Mouse (Mus musculus) hindbrain, embryonic 15.5 days (tissue): ENCODE measurements around the gene Prpf19. TPM values are rescaled to one million over a fixed set of nuclear protein-coding genes. Genes with fewer than 3 reads are reported as not detected.

Experiments
- ATAC-seq: fragments of 200-750 bp; cut with Nextera tagmentation; 2 replicates; pipeline ENCODE4 v1.8.0; 2017; ENCODE audit warnings: low read depth, moderate number of reproducible peaks, moderate TSS enrichment; ENCODE audit not compliant: low FRiP score
- H3K27ac ChIP-seq: fragments of 300-500 bp; sonication (generic); replicated peaks from 2 replicates; pipeline ENCODE4 v1.5.1; 2015; ENCODE audit warnings: mild to moderate bottlenecking, inconsistent platforms
- H3K27me3 ChIP-seq: fragments of 300-500 bp; sonication (generic); 2 replicates; pipeline ENCODE4 v1.6.1; 2015; ENCODE audit warnings: control low read depth, inconsistent platforms
- H3K36me3 ChIP-seq: fragments of 300-500 bp; sonication (generic); 2 replicates; pipeline ENCODE4 v1.6.1; 2015; ENCODE audit warnings: control low read depth, inconsistent platforms
- H3K4me1 ChIP-seq: fragments of 300-500 bp; sonication (generic); replicated peaks from 2 replicates; pipeline ENCODE4 v1.6.1; 2015; ENCODE audit warnings: control low read depth, inconsistent platforms
- H3K4me2 ChIP-seq: fragments of 300-500 bp; sonication (generic); 2 replicates; pipeline ENCODE4 v1.6.1; 2015; ENCODE audit warnings: moderate library complexity, mild to moderate bottlenecking, inconsistent platforms
- H3K4me3 ChIP-seq: fragments of 300-500 bp; sonication (generic); 2 replicates; pipeline ENCODE4 v1.5.1; 2015; ENCODE audit warnings: mild to moderate bottlenecking, inconsistent platforms
- H3K9ac ChIP-seq: fragments of 300-500 bp; sonication (generic); 2 replicates; pipeline ENCODE4 v1.6.1; 2015; ENCODE audit warnings: inconsistent platforms
- H3K9me3 ChIP-seq: fragments of 300-500 bp; sonication (generic); 2 replicates; pipeline ENCODE4 v1.6.1; 2016; ENCODE audit warnings: control low read depth, inconsistent platforms
- WGBS: fragments of 180-500 bp; shearing (Covaris S2); methylation state at CpG from one replicate; pipeline ENCODE4 v1.1.7; 2015; 5-methylcytosine and 5-hydroxymethylcytosine counted together
- polyA plus RNA-seq: library from polyadenylated mRNA; unstranded; fragments of >200 nt; fragmentation: Nextera tagmentation; extraction: Ambion mirVana; gene quantifications from 2 replicates; pipeline ENCODE4 v1.2.1, GENCODE M21; 2015

Gene Prpf19
- polyA plus RNA-seq, 1 experiment from 2014 or later = 43.3 TPM

DNA sequence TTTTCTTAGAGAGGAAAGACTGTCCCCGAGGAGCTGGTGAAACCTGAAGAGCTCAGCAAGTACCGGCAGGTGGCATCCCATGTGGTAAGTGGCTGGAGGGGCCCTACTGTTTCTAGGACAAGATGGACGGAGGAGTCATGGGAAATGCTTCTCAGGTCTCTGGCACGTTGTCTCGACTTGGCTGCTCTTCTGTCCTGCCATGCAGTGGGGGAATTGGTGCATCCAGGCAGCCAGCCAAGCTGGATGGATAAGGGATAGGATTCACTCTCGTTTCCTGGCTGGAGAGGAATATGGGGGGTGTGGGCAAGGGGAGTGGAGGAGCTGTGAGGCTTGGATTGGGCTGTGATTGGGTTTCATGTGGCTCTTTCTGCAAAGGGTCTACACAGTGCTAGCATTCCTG lies 5.3 kb downstream of the Prpf19 start:
- no peak for ATAC-seq
- no peaks in the 10 kb centered on the region for H3K27me3 ChIP-seq
- 77% methylated on average over 6 of the region's 6 CpGs for WGBS
- no peak overlapping the region for H3K4me3 ChIP-seq
- H3K27ac ChIP-seq = no peak overlapping the region
- H3K4me1 ChIP-seq = peaks cover 19% of the 10 kb centered on the region
- H3K9ac ChIP-seq = no peak overlapping the region
- no peak overlapping the region for H3K4me2 ChIP-seq
- H3K9me3 ChIP-seq = no peaks in the 10 kb centered on the region
- H3K36me3 ChIP-seq = peaks cover 77% of the 10 kb centered on the region

DNA sequence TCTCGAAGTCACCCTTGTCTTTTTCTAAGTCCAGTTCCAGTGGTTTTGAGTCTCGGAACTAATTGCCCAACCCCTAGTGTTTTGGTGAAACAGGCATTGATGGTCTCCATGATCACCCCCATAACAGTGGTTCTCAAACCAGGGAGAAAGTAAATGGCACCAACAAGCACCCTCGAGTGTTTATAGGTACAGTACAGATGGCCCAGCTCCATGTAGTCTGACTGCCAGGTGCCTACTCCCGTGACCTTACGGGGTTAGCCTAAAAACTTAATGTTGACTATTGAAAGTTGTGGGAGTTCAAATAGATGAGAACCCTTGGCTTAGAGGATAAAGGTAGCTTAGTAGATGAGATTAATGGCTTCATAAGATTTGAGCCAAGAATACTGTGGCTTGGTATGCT lies 6.0 kb downstream of the Prpf19 start:
- Histone ChIP-seq H3K9me3 (no peaks in the 10 kb centered on the region), H3K9ac (no peak overlapping the region), H3K4me1 (peaks cover 16% of the 10 kb centered on the region), H3K27ac (no peak overlapping the region), H3K4me3 (no peak overlapping the region), H3K36me3 (peaks cover 83% of the 10 kb centered on the region), H3K4me2 (no peak overlapping the region), H3K27me3 (no peaks in the 10 kb centered on the region)
- no peak for ATAC-seq
- 95% methylated on average over 5 of the region's 5 CpGs for WGBS

DNA sequence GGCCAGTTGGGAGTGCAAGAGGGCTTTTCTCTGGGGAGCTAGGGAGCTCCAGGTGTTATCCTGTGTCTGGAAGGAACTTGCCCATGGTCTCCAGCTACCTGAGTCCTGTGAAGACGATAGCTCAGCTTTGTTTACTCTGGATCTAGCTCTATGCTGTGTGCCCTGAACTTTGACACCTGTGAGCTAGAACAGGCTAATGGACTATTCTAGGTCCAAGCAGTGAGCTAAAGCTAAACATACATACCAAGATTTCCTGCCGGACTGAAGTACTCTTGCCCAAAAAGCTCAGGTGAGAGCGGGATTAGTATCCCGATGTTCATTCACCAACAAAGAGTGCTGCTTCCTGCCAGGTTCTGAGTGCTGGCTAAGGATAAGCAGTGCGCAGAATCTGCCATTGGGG lies 9.5 kb downstream of the Prpf19 start:
- Histone ChIP-seq H3K9me3 (no peaks in the 10 kb centered on the region), H3K4me1 (no peaks in the 10 kb centered on the region), H3K9ac (no peak overlapping the region), H3K27ac (no peak overlapping the region), H3K36me3 (peaks cover 65% of the 10 kb centered on the region), H3K4me3 (no peak overlapping the region), H3K4me2 (no peak overlapping the region), H3K27me3 (no peaks in the 10 kb centered on the region)
- WGBS = 96% methylated on average over 5 of the region's 5 CpGs
- ATAC-seq = no peak

DNA sequence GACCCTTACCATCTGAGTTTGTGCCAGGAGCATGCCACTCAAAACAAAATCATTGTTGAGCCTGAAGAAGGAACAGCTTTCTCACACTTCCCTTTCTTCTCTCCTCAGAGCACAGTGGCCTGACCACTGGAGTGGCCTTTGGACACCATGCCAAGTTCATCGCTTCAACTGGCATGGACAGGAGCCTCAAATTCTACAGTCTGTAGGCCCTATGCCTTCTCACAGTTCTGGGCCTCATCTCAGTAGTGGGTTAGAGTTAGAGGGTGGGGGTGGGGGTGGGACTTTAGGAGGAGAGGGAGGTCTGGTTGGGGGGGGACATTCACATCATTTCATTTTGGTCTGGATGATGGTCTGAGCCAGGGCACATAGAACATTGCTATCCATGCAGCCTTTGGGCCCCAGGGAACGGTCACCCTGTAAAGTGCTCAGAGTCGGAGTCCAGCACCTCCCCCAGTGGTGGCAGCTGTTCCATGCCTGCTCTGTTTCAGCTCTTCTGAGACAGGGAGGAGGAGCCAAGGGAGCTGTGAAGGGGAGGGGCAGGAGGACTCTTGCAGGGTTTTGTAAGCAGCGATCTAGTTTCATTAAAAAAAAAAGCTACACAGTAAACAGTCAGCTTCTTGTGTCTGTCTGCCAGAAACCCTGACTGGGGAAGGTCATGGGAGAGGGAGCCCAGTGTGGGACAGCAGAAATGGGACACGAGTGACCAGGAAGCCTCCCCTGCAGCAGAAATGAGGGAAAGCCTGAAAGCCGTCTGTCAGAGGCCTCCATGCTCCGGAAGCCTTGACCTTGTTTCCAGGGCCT lies 10.1 kb downstream of the Prpf19 start:
- Histone ChIP-seq H3K4me3 (no peak overlapping the region), H3K9me3 (no peaks in the 10 kb centered on the region), H3K36me3 (peaks cover 59% of the 10 kb centered on the region), H3K9ac (no peak overlapping the region), H3K27me3 (no peaks in the 10 kb centered on the region), H3K27ac (peak overlapping the region; percentile 48; the same call in 1 of the 2 replicates), H3K4me2 (no peak overlapping the region), H3K4me1 (no peaks in the 10 kb centered on the region)
- 0 out of 2 replicates have a peak, but pooled peaks have one; percentile 55 for ATAC-seq
- 65% methylated on average over 7 of the region's 7 CpGs for WGBS

DNA sequence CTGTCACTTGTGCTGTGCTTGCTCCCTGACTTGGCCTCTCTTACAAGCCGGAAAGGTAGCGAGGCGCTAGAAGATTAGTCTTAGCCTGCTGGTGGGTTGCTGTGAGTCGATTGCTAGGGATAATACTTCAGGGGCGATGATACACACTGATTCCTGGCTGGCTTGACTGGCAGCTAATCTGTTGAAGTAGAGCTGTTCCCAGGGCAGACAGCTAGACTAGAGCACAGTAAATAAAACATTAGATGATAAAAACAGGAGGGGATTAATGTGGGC lies 10.6 kb downstream of the Prpf19 start:
- no peak overlapping the region for H3K9ac ChIP-seq

DNA sequence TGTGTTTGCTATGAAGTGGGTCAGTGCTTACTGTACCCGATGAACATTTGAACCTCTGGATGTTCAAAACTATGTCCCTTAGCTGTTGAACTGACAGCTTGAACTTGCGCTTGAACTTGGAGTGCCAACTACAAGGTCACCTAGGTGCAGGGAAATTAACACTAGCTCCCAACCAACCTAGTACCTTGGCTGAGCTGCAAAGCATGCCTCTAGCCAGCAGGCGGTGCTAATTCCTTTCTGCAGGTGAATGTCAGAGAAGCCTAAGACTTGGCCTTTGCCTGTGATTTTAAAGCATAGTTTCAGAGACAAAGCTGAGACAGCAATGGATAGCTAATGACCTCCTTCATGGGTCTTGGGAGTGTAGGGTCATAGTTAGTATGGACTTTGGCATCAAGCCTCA lies 12.9 kb downstream of the Prpf19 start:
- H3K4me1 ChIP-seq = no peaks in the 10 kb centered on the region
- peaks cover 31% of the 10 kb centered on the region for H3K36me3 ChIP-seq
- H3K27ac ChIP-seq = no peak overlapping the region
- H3K9me3 ChIP-seq = no peaks in the 10 kb centered on the region
- WGBS = 65% methylated on average over 3 of the region's 3 CpGs
- no peaks in the 10 kb centered on the region for H3K27me3 ChIP-seq
- no peak overlapping the region for H3K9ac ChIP-seq
- no peak overlapping the region for H3K4me3 ChIP-seq
- 0 out of 2 replicates have a peak, but pooled peaks have one; percentile 33 for ATAC-seq
- no peak overlapping the region for H3K4me2 ChIP-seq

More for the DNA sequence above, 10.6 kb downstream of the Prpf19 start:
- no peak overlapping the region for H3K4me3 ChIP-seq
- H3K27me3 ChIP-seq = no peaks in the 10 kb centered on the region
- no peak for ATAC-seq
- H3K4me1 ChIP-seq = no peaks in the 10 kb centered on the region
- no peaks in the 10 kb centered on the region for H3K9me3 ChIP-seq
- 83% methylated on average over 5 of the region's 5 CpGs for WGBS
- peaks cover 53% of the 10 kb centered on the region for H3K36me3 ChIP-seq
- peak overlapping the region; percentile 48; the same call in 1 of the 2 replicates for H3K27ac ChIP-seq
- H3K4me2 ChIP-seq = no peak overlapping the region

DNA sequence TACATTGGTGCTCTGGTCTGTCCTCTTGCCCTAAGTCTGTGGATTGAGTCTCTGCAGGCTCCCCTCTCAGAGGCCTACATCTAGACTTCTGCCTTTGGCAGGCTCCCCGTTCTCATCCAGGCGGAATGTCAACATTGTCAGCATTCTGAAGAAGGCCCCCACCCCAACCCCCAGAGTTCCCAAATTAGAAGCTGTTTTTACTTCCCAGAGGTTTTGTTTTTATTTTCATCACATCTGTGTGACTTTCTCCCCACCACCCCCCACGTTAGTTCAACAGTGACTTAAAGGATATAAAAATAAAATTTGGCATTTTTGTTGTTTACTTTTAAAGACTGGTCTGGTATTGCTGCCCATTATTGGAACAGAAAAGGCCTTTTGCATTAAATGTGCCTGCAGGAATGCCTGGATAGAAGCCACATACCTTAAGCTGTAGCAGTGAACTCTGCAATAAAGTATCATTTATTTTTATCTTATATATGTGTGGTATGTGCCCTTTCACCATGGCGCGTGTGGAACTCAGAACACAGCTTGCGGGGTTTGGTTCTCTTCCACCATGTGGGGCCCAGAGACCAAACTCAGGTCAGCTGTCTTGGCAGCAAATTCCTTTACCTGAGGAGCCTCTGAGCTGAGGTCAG lies 14.2 kb downstream of the Prpf19 start:
- Histone ChIP-seq H3K27ac (no peak overlapping the region), H3K27me3 (no peaks in the 10 kb centered on the region), H3K9ac (no peak overlapping the region), H3K9me3 (no peaks in the 10 kb centered on the region), H3K36me3 (peaks cover 18% of the 10 kb centered on the region), H3K4me1 (no peaks in the 10 kb centered on the region), H3K4me2 (no peak overlapping the region), H3K4me3 (no peak overlapping the region)
- WGBS = 86% methylated on average over 6 of the region's 6 CpGs
- ATAC-seq = no peak

DNA sequence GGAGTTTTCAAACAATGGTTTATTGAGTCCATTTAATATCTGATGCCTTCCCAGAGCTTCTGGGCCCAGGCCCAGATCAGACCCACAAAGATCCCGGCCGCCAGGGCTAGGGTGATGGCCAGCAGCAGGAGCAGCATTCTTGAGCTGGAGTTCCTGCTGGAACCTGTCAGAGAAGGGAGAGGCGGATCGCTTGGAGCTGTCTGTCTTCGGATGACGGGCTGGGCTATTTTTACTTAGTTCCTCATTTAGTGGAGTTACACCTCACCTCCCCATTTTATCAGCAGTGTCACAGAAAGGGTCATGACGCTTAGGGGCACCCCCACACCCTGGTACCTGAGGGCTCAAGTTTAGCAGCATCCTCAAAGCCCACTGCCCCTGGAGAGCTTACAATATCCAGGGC lies 19.3 kb downstream of the Prpf19 start:
- Histone ChIP-seq H3K9me3 (no peaks in the 10 kb centered on the region), H3K27me3 (no peaks in the 10 kb centered on the region), H3K4me1 (0 out of 2 replicates have a peak, but pooled peaks cover 4% of the 10 kb centered on the region), H3K9ac (no peak overlapping the region), H3K27ac (no peak overlapping the region), H3K4me3 (no peak overlapping the region), H3K4me2 (no peak overlapping the region), H3K36me3 (no peaks in the 10 kb centered on the region)
- 78% methylated on average over 7 of the region's 7 CpGs for WGBS
- no peak for ATAC-seq

DNA sequence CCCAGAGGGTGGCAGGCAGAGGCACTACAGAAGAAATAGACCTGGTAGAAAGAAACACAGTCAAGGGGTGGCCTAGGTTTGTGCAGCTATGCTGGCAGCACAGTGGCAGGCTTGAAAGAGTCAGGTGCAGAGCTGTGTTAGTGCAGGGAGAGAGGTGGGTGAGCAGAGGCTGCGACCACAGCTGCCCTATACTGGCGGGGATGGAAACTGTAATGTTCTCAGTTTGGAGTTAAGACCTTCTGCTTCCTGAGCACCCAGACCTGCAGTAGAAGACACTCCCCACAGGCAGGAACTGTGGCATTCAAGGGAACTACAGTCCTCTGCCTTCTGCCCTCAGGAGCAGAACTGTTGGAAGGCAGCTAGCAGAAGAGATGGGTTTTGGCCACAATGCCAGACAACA lies 19.8 kb downstream of the Prpf19 start:
- H3K27me3 ChIP-seq = no peaks in the 10 kb centered on the region
- ATAC-seq = no peak
- WGBS = 85% methylated on average over 2 of the region's 2 CpGs
- H3K4me2 ChIP-seq = no peak overlapping the region
- H3K36me3 ChIP-seq = no peaks in the 10 kb centered on the region
- H3K27ac ChIP-seq = no peak overlapping the region
- no peak overlapping the region for H3K4me3 ChIP-seq
- no peaks in the 10 kb centered on the region for H3K9me3 ChIP-seq
- no peak overlapping the region for H3K9ac ChIP-seq
- H3K4me1 ChIP-seq = 0 out of 2 replicates have a peak, but pooled peaks cover 4% of the 10 kb centered on the region

DNA sequence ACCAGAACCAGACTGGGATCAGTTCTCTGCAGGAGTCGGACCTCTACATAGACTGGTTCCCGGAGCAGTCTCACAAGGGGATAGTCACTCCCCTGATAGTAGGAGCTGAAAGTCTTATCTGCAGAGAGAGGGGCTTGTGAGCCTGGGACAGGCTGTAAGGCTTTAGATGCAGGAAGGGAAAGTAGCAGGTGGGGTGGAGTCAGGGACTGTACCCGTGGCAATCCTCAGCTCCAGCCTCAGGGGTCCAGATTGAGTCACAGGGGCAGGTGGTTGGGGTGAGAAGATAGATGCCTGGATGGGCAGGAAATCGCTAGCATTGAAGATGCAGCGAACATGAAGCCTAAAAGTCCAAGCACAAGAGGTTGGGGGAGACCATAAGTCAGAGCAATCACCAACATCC lies 21.5 kb downstream of the Prpf19 start:
- Histone ChIP-seq H3K27me3 (no peaks in the 10 kb centered on the region), H3K4me2 (no peak overlapping the region), H3K36me3 (no peaks in the 10 kb centered on the region), H3K9me3 (no peaks in the 10 kb centered on the region), H3K27ac (no peak overlapping the region), H3K4me1 (0 out of 2 replicates have a peak, but pooled peaks cover 4% of the 10 kb centered on the region), H3K9ac (no peak overlapping the region), H3K4me3 (no peak overlapping the region)
- WGBS = 60% methylated on average over 5 of the region's 5 CpGs
- ATAC-seq = no peak

DNA sequence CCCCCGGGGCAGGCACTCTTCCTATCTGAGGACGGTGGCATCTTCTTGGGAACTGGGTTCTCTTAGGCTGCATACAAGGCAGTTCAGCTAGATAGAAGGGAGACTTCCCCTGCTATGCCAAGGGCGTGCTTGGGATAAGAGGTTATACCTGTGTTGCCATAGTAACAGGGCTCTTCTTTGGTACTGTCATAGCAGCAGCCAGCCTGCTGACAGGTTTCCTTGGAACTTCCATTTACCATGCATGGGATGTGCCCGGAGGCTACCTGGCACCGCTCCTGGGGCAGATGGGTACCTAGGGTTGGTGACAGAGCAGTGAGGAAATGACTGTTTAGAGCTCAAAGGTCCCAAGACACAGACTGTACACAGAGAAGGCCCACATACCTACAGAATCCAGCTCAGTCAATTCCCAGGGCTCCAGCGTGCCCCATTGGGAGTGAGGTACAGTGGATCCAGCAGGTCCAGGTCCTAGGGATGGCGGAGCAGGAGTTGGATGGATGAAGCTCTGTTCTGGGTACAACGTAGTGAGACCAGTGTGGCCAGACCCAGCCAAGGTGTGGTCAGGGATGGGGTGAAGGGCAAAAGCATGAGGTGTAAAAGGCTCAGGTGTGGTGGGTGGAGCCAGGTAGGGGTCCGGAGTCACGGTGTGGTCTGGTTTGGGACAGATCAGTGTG lies 23.4 kb downstream of the Prpf19 start:
- H3K9me3 ChIP-seq = no peaks in the 10 kb centered on the region
- H3K4me3 ChIP-seq = no peak overlapping the region
- 0 out of 2 replicates have a peak, but pooled peaks cover 4% of the 10 kb centered on the region for H3K4me1 ChIP-seq
- H3K9ac ChIP-seq = no peak overlapping the region
- H3K36me3 ChIP-seq = no peaks in the 10 kb centered on the region
- H3K4me2 ChIP-seq = no peak overlapping the region
- no peaks in the 10 kb centered on the region for H3K27me3 ChIP-seq
- no peak overlapping the region for H3K27ac ChIP-seq
- ATAC-seq = peak; percentile 63
- 84% methylated on average over 10 of the region's 10 CpGs for WGBS

DNA sequence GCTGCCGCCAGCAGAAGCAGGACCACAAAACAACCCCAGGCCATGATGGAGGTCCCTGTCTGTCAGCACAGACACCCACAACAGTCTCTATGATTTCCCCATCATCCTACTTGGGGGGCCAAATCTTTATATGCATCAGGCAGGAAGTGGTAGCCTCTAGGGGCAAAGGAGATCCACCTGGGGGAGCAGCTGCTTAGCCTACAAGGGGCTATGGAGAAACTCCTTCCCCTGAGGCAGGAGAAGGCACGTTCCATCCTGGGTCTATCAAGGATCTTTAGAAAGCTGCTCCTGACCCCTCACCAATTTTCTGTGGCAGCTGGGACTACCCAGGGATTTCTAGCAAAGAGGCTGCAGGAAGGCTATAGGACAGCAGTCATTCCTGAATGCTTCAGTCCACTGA lies 25.5 kb downstream of the Prpf19 start, which contains the start of gene Zp1:
TSS of gene Zp1 (minus strand) at position 101 of the 400 bp plus-strand sequence.
- H3K27ac ChIP-seq = no peak within 1 kb of the TSS
- no peak within 1 kb of the TSS for H3K4me3 ChIP-seq
- H3K36me3 ChIP-seq = no peaks in the 10 kb centered on the region
- H3K9me3 ChIP-seq = no peaks in the 10 kb centered on the region
- H3K4me2 ChIP-seq = no peak within 1 kb of the TSS
- H3K9ac ChIP-seq = no peak within 1 kb of the TSS
- ATAC-seq = no peak
- H3K27me3 ChIP-seq = no peaks in the 10 kb centered on the region
- 62% methylated on average over 2 of the region's 2 CpGs for WGBS
- 0 out of 2 replicates have a peak, but pooled peaks cover 4% of the 10 kb centered on the region for H3K4me1 ChIP-seq
